Mouse (Mus musculus) cortical plate, adult 2 months (tissue): ENCODE measurements around the gene Eml6.

Experiments used
- CTCF ChIP-seq: fragments of 200-500 bp; IDR thresholded peaks from 2 replicates; pipeline ENCODE4 v1.5.1; 2011; ENCODE audit warnings: mild to moderate bottlenecking, control low read depth, low read length; ENCODE audit not compliant: insufficient read depth; ENCODE audit errors: extremely low read depth
- POLR2A ChIP-seq: fragments of 200-500 bp; IDR thresholded peaks from 2 replicates; pipeline ENCODE4 v1.6.1; 2011; ENCODE audit warnings: mild to moderate bottlenecking, low read length, control low read depth; ENCODE audit not compliant: insufficient read depth; ENCODE audit errors: extremely low read depth

DNA sequence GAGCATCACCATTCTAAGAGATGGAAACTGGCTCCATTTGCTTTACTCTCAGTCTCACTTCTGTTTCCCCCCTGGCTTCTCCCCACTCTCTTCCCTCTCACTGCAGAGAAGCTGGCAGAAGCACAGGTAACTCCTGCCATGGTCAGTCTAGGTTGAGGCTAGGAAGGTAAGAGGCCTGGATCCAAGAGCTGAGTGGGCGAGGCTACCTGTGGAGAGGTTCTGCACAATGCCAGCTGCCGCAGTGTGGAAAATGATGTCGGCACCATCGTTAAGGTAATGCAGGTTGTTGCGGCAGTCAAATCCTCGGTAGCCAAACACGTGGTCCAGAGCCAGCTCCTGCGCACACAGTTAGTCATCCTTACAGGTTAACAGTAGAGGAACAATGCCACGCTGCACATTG lies 264.4 kb downstream of the Eml6 start:
- no peak for TF ChIP-seq CTCF
- TF ChIP-seq POLR2A = no peak
